Mouse (Mus musculus) MEL (cell line): ENCODE measurements at regions not wholly inside any gene's neighbourhood (a gene's known extent, or its start where the extent isn't known, plus 50 kb on each side); places are given as distances from the start of the nearest gene placed in this dataset.

ENCODE experiments used
- DNase-seq: peaks from one replicate; pipeline ENCODE4 v3.0.0; 2011; ENCODE audit warnings: low read depth, low spot score
- H3K27ac ChIP-seq: 2 replicates; pipeline ENCODE4 v1.5.1; 2012; ENCODE audit warnings: low read depth, mild to moderate bottlenecking, control low read depth, low read length, moderate library complexity; ENCODE audit not compliant: control insufficient read depth
- H3K27me3 ChIP-seq, 2 experiments: fragments of 150-350 bp in 1 of 2; sonication (generic) in 1 of 2; 2 replicates each; pipeline ENCODE4 v1.6.1; 2012; ENCODE audit warnings: low read length in 2 of 2, mild to moderate bottlenecking in 2 of 2, improper control_type of control experiment in 1 of 2, moderate library complexity in 1 of 2; ENCODE audit not compliant: insufficient read depth in 2 of 2, control insufficient read depth in 1 of 2
- H3K36me3 ChIP-seq, 2 experiments: 2 replicates each; pipeline ENCODE4 v1.6.1; 2012 to 2014; ENCODE audit warnings: low read length in 2 of 2, improper control_type of control experiment in 1 of 2, inconsistent platforms in 1 of 2, mild to moderate bottlenecking in 1 of 2; ENCODE audit not compliant: insufficient read depth in 2 of 2, control insufficient read depth in 1 of 2
- H3K4me1 ChIP-seq, 2 experiments: fragments of 150-350 bp in 1 of 2; sonication (generic) in 1 of 2; 2 replicates each; pipeline ENCODE4 v1.6.1; 2012; ENCODE audit warnings: low read length in 2 of 2, improper control_type of control experiment in 1 of 2, mild to moderate bottlenecking in 1 of 2; ENCODE audit not compliant: insufficient read depth in 2 of 2, control insufficient read depth in 1 of 2
- H3K4me3 ChIP-seq, 2 experiments: fragments of 150-350 bp in 1 of 2; sonication (generic) in 1 of 2; 2 replicates each; pipeline ENCODE4 v1.5.1; 2012; ENCODE audit warnings: low read depth in 2 of 2, low read length in 2 of 2, mild to moderate bottlenecking in 2 of 2, moderate library complexity in 2 of 2, control low read depth in 1 of 2, improper control_type of control experiment in 1 of 2; ENCODE audit not compliant: control insufficient read depth in 1 of 2, insufficient read depth in 1 of 2
- H3K79me2 ChIP-seq: 2 replicates; pipeline ENCODE4 v1.6.1; 2012; ENCODE audit warnings: mild to moderate bottlenecking, low read length, moderate library complexity; ENCODE audit not compliant: control insufficient read depth, poor library complexity, insufficient read depth
- H3K9ac ChIP-seq: 2 replicates; pipeline ENCODE4 v1.6.1; 2012; ENCODE audit warnings: low read depth, mild to moderate bottlenecking, control low read depth, low read length, moderate library complexity; ENCODE audit not compliant: control insufficient read depth, poor library complexity, severe bottlenecking
- H3K9me3 ChIP-seq: fragments of 150-350 bp; sonication (generic); replicated peaks from 2 replicates; pipeline ENCODE4 v1.6.1; 2012; ENCODE audit warnings: mild to moderate bottlenecking, low read length, improper control_type of control experiment, moderate library complexity; ENCODE audit not compliant: insufficient read depth
- BHLHE40 ChIP-seq: IDR thresholded peaks from 2 replicates; pipeline ENCODE4 v1.6.1; 2012; ENCODE audit warnings: low read depth, mild to moderate bottlenecking, inconsistent platforms, low read length, improper control_type of control experiment, borderline replicate concordance
- CHD1 ChIP-seq: IDR thresholded peaks from 2 replicates; pipeline ENCODE4 v1.6.1; 2012; ENCODE audit warnings: low read depth, mild to moderate bottlenecking, inconsistent platforms, low read length, improper control_type of control experiment
- CTCF ChIP-seq, 3 experiments: IDR thresholded peaks in 2 of 3; conservative IDR thresholded peaks in 1 of 3; 2 replicates each; pipeline ENCODE4 v1.5.1; 2011 to 2012; ENCODE audit warnings: low read length in 3 of 3, low read depth in 2 of 3, mild to moderate bottlenecking in 2 of 3, improper control_type of control experiment in 1 of 3, inconsistent platforms in 1 of 3, mixed read lengths in 1 of 3, moderate library complexity in 1 of 3; ENCODE audit not compliant: control insufficient read depth in 1 of 3, insufficient read depth in 1 of 3, poor library complexity in 1 of 3, severe bottlenecking in 1 of 3
- EP300 ChIP-seq, 2 experiments: IDR thresholded peaks; 2 replicates each; pipeline ENCODE4 v1.6.1; 2011; ENCODE audit warnings: improper control_type of control experiment in 2 of 2, low read length in 2 of 2, low read depth in 1 of 2, mild to moderate bottlenecking in 1 of 2
- GABPA ChIP-seq: IDR thresholded peaks from 2 replicates; pipeline ENCODE4 v1.6.1; 2012; ENCODE audit warnings: low read depth, mild to moderate bottlenecking, inconsistent platforms, low read length, improper control_type of control experiment, moderate library complexity
- GATA1 ChIP-seq: IDR thresholded peaks from 2 replicates; pipeline ENCODE4 v1.6.1; 2011; ENCODE audit warnings: low read depth, low read length, improper control_type of control experiment
- JUND ChIP-seq: IDR thresholded peaks from 2 replicates; pipeline ENCODE4 v1.6.1; 2011; ENCODE audit warnings: low read depth, mild to moderate bottlenecking, improper control_type of control experiment, low read length
- MAX ChIP-seq: IDR thresholded peaks from 2 replicates; pipeline ENCODE4 v1.6.1; 2011; ENCODE audit warnings: low read length, improper control_type of control experiment
- MAZ ChIP-seq: IDR thresholded peaks from 2 replicates; pipeline ENCODE4 v1.6.1; 2012; ENCODE audit warnings: low read depth, mild to moderate bottlenecking, inconsistent platforms, low read length, improper control_type of control experiment
- MEF2A ChIP-seq: IDR thresholded peaks from 2 replicates; pipeline ENCODE4 v1.6.1; 2014; ENCODE audit warnings: low read depth, mild to moderate bottlenecking, inconsistent platforms, low read length, improper control_type of control experiment; ENCODE audit not compliant: poor library complexity, insufficient replicate concordance, severe bottlenecking; ENCODE audit errors: extremely low read depth
- MYC ChIP-seq: IDR thresholded peaks from 2 replicates; pipeline ENCODE4 v1.6.1; 2011; ENCODE audit warnings: low read depth, mild to moderate bottlenecking, low read length, improper control_type of control experiment, moderate library complexity
- POLR2A ChIP-seq, 2 experiments: IDR thresholded peaks; 2 replicates each; pipeline ENCODE4 v1.6.1; 2011 to 2012; ENCODE audit warnings: low read length in 2 of 2, mild to moderate bottlenecking in 2 of 2, control low read depth in 1 of 2, improper control_type of control experiment in 1 of 2, low read depth in 1 of 2, moderate library complexity in 1 of 2; ENCODE audit not compliant: control insufficient read depth in 1 of 2, insufficient read depth in 1 of 2, poor library complexity in 1 of 2
- POLR2AphosphoS2 ChIP-seq: IDR thresholded peaks from 2 replicates; pipeline ENCODE4 v1.6.1; 2011; ENCODE audit warnings: low read length, improper control_type of control experiment
- RCOR1 ChIP-seq: IDR thresholded peaks from 2 replicates; pipeline ENCODE4 v1.6.1; 2012; ENCODE audit warnings: low read depth, mild to moderate bottlenecking, inconsistent platforms, low read length, improper control_type of control experiment
- SIN3A ChIP-seq: IDR thresholded peaks from 2 replicates; pipeline ENCODE4 v1.6.1; 2012; ENCODE audit warnings: low read length, improper control_type of control experiment, inconsistent platforms
- TAL1 ChIP-seq: IDR thresholded peaks from 2 replicates; pipeline ENCODE4 v1.6.1; 2012; ENCODE audit warnings: mild to moderate bottlenecking, inconsistent platforms, low read length, moderate library complexity, mixed read lengths
- UBTF ChIP-seq: IDR thresholded peaks from 2 replicates; pipeline ENCODE4 v1.6.1; 2012; ENCODE audit warnings: low read depth, mild to moderate bottlenecking, inconsistent platforms, low read length, improper control_type of control experiment, moderate library complexity, borderline replicate concordance; ENCODE audit not compliant: insufficient read depth
- USF2 ChIP-seq, 2 experiments: IDR thresholded peaks; 2 replicates each; pipeline ENCODE4 v1.6.1; 2011 to 2012; ENCODE audit warnings: improper control_type of control experiment in 2 of 2, low read length in 2 of 2, borderline replicate concordance in 1 of 2, inconsistent platforms in 1 of 2, low read depth in 1 of 2, mild to moderate bottlenecking in 1 of 2; ENCODE audit not compliant: insufficient read depth in 1 of 2
- ZKSCAN1 ChIP-seq: IDR thresholded peaks from 2 replicates; pipeline ENCODE4 v1.6.1; 2012; ENCODE audit warnings: low read depth, mild to moderate bottlenecking, inconsistent platforms, low read length, improper control_type of control experiment, moderate library complexity
- ZMIZ1 ChIP-seq: IDR thresholded peaks from 2 replicates; pipeline ENCODE4 v1.6.1; 2012; ENCODE audit warnings: low read depth, mild to moderate bottlenecking, inconsistent platforms, low read length, improper control_type of control experiment, moderate library complexity
- ZNF384 ChIP-seq: IDR thresholded peaks from 2 replicates; pipeline ENCODE4 v1.6.1; 2012; ENCODE audit warnings: low read depth, mild to moderate bottlenecking, inconsistent platforms, low read length, improper control_type of control experiment

DNA sequence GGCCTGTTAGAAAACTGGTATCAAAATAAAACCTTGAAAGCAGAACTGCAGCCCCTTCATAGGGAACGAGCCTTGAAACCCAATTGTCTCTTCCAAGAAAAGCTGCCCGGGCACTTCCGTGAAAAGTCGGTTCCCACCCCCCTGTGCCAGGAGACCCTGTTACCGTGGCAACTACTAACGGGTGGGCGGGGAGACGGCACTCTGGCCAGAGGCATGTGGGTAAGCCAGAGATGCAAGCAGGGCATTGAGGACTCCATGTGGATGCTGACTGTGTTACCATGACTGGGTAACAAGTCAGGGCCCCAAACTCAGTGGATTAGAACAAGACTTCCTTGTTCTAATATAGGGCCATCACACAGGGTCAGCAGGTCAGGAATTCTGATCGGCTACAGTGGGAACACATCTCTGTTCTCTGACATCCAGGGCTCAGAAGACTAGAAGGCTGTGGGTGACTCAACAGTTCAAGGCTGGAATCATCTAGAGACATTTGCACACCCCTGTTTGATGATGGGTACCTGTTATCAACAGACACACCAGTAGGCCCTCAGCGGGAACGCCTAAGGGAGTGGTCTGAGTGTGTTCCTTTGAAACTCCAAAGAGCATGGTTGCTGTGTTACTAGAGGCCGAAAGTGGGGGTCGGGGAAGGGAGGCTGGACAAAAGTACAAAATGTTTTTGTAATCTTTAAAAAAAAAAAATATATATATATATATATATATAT, 236.9 kb upstream of the Sdk2 start:
- TF ChIP-seq JUND, result no peak
- TF ChIP-seq MAX, result no peak
- no peak for TF ChIP-seq ZNF384
- no peak for TF ChIP-seq MEF2A
- no peak for TF ChIP-seq TAL1
- TF ChIP-seq POLR2A (IDR thresholded peaks at IDR 0.05; ENCODE audit: control insufficient read depth in 1 of 2, insufficient read depth in 1 of 2, low read depth in 1 of 2, low read length in 2 of 2, poor library complexity in 1 of 2), result no peak
- no peak for TF ChIP-seq UBTF
- DNase-seq, result no peak
- Histone ChIP-seq H3K27ac (no peak overlapping the region), H3K27me3 (no peaks in the 10 kb centered on the region), H3K36me3 (no peaks in the 10 kb centered on the region), H3K79me2 (no peaks in the 10 kb centered on the region), H3K9me3 (no peaks in the 10 kb centered on the region), H3K9ac (no peak overlapping the region), H3K4me3 (no peak overlapping the region), H3K4me1 (no peaks in the 10 kb centered on the region)

DNA sequence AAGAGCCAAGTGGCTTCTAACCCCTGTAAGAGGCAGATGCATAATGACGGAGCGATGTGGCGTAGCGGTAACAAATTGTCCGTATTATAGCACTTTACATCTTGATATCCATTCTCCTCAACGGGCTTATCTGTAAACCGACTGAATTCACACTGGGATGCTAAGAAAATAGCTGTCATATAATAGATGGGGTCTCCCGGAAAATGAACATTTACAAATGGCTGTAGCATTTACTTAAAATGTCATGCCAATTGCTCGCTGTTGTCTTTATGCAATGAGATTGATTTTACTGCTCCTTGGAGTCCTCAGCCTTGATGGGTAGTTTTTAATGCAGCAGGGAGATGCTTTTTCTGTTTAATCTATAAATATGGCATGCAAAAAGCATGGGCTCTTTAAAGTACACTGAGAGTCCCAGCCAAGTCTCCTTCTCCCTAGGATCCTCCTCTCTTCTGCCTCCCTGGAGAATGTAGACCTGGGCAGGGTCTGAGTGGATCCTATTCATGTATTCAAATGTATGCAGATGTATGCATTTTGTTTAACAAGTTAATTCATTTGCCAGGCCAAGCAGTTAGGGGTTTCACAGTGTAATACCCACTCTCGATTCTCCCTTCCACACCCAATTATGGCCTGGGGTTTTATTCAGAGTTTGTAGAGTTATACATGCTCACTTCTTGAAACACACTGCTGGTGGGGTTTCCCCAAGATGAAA, 233.9 kb upstream of the Sdk2 start:
- Histone ChIP-seq H3K27me3 (no peaks in the 10 kb centered on the region), H3K9ac (no peak overlapping the region), H3K4me3 (no peak overlapping the region), H3K79me2 (no peaks in the 10 kb centered on the region), H3K27ac (no peak overlapping the region), H3K9me3 (no peaks in the 10 kb centered on the region), H3K36me3 (no peaks in the 10 kb centered on the region), H3K4me1 (no peaks in the 10 kb centered on the region)
- no peak for TF ChIP-seq ZMIZ1
- TF ChIP-seq USF2 (IDR thresholded peaks at IDR 0.05; ENCODE audit: borderline replicate concordance in 1 of 2, insufficient read depth in 1 of 2, low read depth in 1 of 2, low read length in 2 of 2), result no peak
- no peak for TF ChIP-seq RCOR1
- no peak for TF ChIP-seq EP300 (IDR thresholded peaks at IDR 0.05; ENCODE audit: low read depth in 1 of 2, low read length in 2 of 2)
- no peak for TF ChIP-seq CHD1
- no peak for TF ChIP-seq SIN3A
- no peak for TF ChIP-seq BHLHE40
- no peak for TF ChIP-seq GATA1
- TF ChIP-seq GABPA, result no peak
- no peak for TF ChIP-seq CTCF (IDR thresholded peaks at IDR 0.05 in 2 of 3, conservative IDR thresholded peaks at IDR 0.05 in 1 of 3; ENCODE audit: control insufficient read depth in 1 of 3, insufficient read depth in 1 of 3, low read depth in 2 of 3, low read length in 3 of 3, poor library complexity in 1 of 3, severe bottlenecking in 1 of 3)
- no peak for TF ChIP-seq TAL1
- TF ChIP-seq ZNF384, result no peak
- TF ChIP-seq POLR2A (IDR thresholded peaks at IDR 0.05; ENCODE audit: control insufficient read depth in 1 of 2, insufficient read depth in 1 of 2, low read depth in 1 of 2, low read length in 2 of 2, poor library complexity in 1 of 2), result no peak
- TF ChIP-seq ZKSCAN1, result no peak
- no peak for TF ChIP-seq POLR2AphosphoS2
- no peak for TF ChIP-seq MAZ
- TF ChIP-seq MYC, result no peak
- DNase-seq, result no peak
